Mouse (Mus musculus) lung, postnatal 25 days (tissue): ENCODE data around the gene Mrgpre.

ENCODE experiments used
- DNase-seq: peaks from one replicate; pipeline ENCODE4 v3.0.0; 2022; ENCODE audit warnings: low spot score

Gene Mrgpre

DNA sequence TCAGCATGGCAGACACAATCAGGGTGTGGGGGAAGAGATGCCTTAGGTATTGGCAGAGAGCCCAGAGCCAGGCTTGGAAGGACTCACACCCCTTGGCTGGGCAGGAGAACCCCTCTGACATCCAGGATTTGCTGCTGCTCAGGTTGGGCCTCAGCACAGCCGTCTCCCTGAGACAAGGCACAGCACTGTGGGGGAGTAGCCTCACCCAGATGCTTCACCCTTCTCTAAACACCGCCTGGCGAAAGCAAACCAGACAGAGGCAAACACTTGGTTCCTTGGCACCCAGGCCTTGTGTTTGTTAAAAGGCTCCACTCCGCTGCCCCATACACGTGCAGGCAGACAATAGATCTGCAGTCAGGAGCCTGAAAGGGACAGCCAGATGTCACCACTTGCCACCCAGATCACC lies 45.7 kb downstream of the Mrgpre start:
- DNase-seq, result peak; percentile 51

- no peak for DNase-seq
Observed at GRCm38 (mm10) chr7:143738194-143738593, 46.1 kb downstream of the Mrgpre start.

DNA sequence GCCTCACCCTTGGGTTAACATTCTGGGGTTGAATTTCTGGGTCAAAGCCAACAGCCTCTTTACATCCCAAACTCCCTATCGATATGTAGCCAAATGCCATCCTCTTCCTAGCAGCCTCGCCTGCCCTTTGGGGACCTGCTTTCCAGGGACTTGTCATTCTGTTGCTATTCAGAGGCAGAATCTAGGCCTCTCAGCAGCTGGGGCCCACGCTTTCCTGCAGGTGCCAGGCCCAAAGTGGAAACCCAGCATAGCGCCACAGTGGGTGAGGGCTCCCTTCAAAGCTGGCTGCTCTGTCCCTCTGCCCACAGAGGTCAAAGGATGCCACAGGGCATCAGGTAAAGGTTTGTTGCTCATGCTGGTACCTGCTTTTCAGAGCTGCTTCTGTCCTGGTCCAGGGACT lies 50.6 kb downstream of the Mrgpre start:
- DNase-seq, result no peak

DNA sequence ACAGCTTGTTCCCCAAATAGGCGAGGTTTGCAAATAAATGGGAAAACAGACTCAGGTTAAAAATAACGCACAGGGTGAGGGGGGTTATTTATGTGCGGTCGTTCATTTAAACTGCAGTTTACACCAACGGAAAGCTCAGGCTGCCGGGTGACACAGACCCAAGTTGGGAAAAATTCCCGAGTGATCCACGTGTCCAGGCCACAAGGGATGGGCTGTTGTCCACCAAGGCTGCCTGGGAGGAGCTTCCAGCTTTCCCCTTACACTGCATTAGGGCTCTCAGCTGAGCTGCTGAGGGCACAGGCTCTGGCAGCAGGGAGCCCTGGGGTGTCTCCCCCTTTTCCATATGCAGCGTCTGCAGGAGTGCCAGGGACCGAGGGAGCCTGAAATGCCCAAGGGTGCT lies 54.4 kb downstream of the Mrgpre start:
- DNase-seq, result no peak
